Mouse (Mus musculus) heart, postnatal 14 days (tissue): ENCODE results near the gene Irak3. TPM values are rescaled to one million over a fixed set of nuclear protein-coding genes. Genes with fewer than 3 reads are reported as not detected.

ENCODE experiments used
- DNase-seq, 2 experiments: peaks; one replicate each; pipeline ENCODE4 v3.0.0; 2021 to 2022
- intact Hi-C: fragments of 180-260 bp; cut with DNase I; formaldehyde crosslinking; loops from one replicate; pipeline ENCODE4 v1.15.1; 2025
- total RNA-seq, 2 experiments: library from RNA; stranded (reverse); gene quantifications; 2 replicates each; pipeline ENCODE4 v1.2.3; 2021

Irak3 gene
- total RNA-seq, 2 experiments from 2014 or later: 2.9 to 4.8 TPM

DNA sequence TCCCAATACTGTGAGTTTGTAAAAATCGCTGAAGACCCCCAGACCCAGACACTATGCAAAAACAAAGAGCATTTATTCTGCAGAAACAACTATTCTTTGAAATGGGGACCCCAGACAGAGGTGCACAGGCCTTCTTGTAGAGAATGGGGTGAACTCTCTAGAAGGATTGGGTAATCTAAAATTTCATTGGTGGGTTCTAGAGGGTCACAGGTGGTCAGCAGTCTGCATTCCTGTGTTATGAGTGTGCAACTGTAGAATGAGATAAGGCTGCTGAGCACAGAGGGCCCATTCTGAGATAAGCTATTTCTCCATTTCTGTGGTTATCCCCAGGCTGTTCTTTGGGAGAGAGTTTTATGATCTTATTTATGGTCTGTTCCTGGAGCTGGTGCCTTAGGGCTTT lies 33.9 kb downstream of the Irak3 start:
- no peak for DNase-seq
- intact Hi-C loops: no loop called here

- intact Hi-C loops: no loop called here
- DNase-seq: no peak
Observed at GRCm38 (mm10) chr10:120165793-120166503, 36.0 kb downstream of the Irak3 start.

DNA sequence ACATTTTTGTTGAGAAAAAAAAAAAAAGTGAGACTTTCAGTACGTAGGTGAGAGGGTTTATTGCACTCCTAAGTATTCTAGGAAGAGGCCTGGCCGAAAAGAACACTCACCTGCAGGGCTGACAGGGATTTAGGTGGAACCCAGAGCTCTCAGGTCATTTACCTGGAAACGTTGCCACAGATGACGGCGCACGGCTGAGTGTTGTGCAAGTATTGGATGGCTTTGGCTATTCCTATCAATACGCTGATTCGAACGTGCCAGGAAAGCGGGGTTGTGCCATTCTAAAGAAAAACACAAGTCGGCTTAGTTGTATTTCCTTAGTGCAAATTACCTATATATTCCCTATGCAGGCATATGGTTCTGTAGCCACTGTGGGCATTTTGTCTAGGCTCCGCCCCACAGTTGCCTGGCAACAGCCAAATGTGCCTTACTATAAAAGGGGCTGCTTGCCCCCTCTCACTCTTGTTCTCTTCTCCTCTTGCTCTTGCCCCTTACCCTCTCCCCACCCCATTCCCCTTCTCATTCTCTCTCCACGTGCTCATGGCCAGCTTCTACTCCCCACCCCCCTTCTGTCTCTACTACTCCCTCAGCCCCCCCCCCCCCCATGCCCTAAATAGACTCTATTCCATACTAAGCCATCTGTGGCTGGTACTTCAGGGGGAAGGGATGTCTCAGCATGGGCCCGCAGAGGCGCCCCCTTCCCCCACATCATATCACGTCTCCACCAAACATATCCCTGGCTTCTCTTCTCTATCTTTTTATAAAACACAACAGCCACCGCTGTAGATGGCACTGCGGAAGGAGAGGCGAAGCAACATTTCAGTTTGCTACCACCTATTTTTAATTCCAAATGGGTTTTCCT lies 36.8 kb downstream of the Irak3 start:
- DNase-seq: no peak

DNA sequence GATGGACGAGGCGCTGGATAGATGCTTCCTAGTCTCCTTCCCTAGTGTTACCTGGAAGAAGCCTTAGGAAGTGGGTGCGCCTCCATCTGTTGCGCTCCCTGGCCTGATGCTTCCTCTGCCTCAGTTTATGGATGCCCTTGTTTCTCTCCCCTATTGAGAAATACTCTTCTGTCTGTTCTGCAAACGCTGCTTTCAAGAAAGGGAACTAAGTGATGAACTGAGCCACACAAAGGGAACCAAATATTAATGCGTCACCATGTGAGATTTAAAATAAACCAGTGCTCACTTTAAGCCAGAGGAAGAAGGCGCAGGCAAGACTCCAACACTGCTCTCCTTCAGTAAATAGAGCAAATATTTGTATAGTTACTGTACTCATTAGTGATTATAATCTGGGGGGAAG lies 38.4 kb downstream of the Irak3 start:
- intact Hi-C loops: no loop called here
- no peak for DNase-seq

More for the DNA sequence above, 36.8 kb downstream of the Irak3 start:
- intact Hi-C loops: no loop called here

GRCm38 (mm10) chr10:120162840-120163239 lies 39.1 kb downstream of the Irak3 start:
- no peak for DNase-seq
- intact Hi-C loops: no loop called here

GRCm38 (mm10) chr10:120160533-120160932 lies 41.4 kb downstream of the Irak3 start:
- no peak for DNase-seq
- intact Hi-C loops: no loop called here

- DNase-seq: no peak
Observed at GRCm38 (mm10) chr10:120153911-120154310, 48.0 kb downstream of the Irak3 start.

GRCm38 (mm10) chr10:120151672-120152071 lies 50.3 kb downstream of the Irak3 start:
- no peak for DNase-seq
- intact Hi-C loops: no loop called here

More at GRCm38 (mm10) chr10:120153911-120154310, 48.0 kb downstream of the Irak3 start:
- intact Hi-C loops: no loop called here

DNA sequence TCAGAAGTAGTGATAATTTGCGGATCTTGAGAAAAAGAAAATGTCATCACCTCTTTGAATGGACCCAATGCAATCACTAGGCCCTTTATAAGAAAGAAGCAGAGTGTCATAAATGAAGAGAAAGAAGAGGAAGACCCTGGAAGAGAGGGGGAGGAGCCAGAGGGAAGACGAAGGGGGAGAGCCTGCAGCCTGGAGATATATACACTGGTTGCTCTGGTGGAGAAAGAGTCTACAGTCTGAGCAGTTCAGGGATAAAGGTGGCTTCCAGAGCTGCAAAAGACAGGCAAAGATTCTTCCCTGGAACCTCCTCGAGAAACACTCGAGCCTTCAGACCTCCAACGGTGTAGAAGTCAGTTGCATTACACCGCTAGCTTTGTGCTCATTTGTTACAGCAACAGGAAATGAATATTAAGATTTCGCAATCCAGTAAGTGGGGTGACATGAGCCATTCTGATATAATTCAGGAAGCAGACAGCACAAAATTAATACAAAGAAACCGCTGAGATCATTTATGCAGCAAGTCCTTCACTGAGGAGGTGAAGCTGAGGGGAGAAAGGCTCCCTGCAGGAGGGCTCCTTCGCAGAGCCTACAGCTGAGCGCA lies 60.9 kb downstream of the Irak3 start:
- no peak for DNase-seq
- intact Hi-C loops: no loop called here

GRCm38 (mm10) chr10:120140193-120140592 lies 61.7 kb downstream of the Irak3 start:
- intact Hi-C loops: no loop called here
- no peak for DNase-seq

- intact Hi-C loops: no loop called here
Observed at GRCm38 (mm10) chr10:120136020-120136562, 65.8 kb downstream of the Irak3 start.

DNA sequence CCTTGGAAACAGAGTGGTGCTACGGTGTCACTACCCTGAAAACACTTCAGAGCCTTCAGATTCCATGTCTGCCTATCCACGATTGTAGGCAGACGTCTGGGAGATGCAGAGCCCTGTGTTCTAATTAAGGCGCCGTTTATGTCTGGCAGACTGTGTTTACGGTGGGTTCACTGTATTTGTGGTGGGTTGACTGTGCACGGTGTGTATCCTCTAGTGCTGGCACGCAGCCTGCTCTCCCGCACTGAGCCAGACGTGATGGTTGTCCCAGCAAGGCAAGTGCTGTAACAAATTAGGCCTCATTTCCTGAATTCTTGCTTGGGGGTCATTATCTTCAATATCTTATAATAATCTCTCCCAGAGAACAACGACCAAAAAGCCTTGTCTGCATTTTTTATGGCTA lies 68.2 kb downstream of the Irak3 start:
- intact Hi-C loops: no loop called here
- DNase-seq: no peak

More at GRCm38 (mm10) chr10:120136020-120136562, 65.8 kb downstream of the Irak3 start:
- DNase-seq: no peak

- DNase-seq: peak; percentile 14 to 48
- intact Hi-C loops: no loop called here
Observed at GRCm38 (mm10) chr10:120130621-120131020, 71.3 kb downstream of the Irak3 start.

GRCm38 (mm10) chr10:120128601-120129277 lies 73.2 kb downstream of the Irak3 start:
- intact Hi-C loops: loop anchor here (2.0 to 5.0 kb wide), 2 partner anchors 324 to 481 kb away; no protein-coding TSS in a partner anchor
- no peak for DNase-seq

GRCm38 (mm10) chr10:120125465-120125857 lies 76.5 kb downstream of the Irak3 start:
- intact Hi-C loops: loop anchor here (1.0 to 5.0 kb wide), 3 partner anchors 61 to 478 kb away; no protein-coding TSS in a partner anchor
- DNase-seq: no peak

DNA sequence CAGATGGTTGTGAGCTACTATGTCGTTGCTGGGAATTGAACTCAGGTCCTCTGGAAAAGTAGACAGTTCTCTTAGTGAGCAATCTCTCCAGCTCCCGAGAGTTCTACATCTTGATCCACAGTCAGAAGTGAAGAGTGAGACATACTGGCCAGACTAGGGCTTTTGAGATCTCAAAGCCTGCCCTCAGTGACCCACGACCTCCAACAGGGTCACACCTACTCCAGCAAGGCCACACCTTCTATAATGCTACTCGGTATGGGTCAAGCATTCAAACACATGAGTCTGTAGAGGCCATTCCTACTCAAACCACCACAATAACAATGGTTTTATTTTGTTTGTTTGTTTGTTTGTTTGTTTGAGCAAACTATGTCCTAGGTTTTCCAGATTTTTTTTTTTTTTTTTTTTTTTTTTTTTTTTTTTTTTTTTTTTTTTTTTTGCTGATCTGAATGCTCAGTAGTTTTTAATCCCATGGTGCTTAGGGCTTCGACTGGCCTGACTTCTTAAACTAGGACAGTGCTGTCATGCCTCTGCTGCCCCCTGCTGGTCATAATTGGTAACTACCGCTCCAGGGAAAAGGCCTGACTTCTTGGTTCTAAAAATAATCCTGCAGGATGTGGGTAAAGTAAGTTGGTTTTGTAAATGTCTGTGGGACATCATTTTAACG lies 77.0 kb downstream of the Irak3 start:
- DNase-seq: peak; percentile 83 to 90
- intact Hi-C loops: loop anchor here (1.0 to 5.0 kb wide), 3 partner anchors 61 to 478 kb away; no protein-coding TSS in a partner anchor

DNA sequence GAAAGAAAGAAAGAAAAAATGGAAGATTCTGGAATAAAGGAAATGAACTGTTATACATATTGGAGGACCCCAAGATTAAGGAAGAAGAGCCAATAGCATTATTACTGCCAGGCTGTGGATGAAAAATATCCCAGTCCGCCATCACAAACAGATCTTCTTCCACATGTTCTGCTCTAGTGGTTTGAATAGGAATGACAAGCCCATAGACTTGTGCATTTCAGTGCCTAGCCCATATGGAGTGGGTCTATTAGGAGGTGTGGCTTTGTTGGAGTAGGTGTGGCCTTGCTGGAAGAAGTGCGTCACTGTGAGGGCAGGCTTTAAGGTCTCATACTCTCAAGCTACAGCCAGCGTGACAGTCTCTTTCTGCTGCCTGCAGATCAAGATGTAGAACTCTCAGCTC lies 78.2 kb downstream of the Irak3 start:
- no peak for DNase-seq
- intact Hi-C loops: no loop called here

DNA sequence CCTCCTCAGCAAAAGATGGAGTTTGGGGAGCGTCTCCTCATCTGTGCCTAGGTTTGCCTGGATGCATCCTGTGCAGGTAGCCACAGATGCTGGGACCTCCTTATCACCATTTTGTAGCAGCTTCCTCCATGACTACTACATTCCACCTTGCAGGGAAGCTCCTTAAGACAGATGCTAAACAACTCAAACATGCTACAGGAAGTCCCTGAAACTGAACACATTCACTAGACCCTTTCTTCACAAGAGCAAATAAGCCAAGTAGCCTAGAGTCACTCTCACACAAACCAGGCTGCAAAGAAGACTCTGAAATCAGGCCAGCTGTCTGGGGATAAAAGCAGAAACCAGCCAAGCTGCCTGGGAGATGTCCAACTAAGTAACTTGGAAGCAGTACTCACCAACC lies 86.7 kb downstream of the Irak3 start:
- DNase-seq: no peak
- intact Hi-C loops: no loop called here

DNA sequence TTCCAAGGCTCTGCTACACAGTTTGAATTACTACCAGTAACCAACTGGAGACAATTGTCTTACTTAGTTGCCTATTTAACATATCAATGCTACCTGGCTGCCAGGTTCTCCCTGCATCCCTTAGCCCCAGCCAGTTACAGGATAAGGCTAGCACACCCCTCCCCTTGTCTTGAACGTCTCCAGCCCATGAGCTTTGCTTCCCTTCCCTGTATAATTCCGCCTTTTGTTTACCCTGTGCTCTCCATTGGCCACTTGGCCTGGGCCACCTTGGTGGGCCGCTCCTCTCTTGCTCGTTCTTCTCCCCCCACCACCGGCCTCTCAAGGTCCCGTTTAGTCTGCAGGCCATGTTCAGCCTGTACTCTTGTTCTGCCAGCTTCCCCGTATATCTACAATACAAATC lies 87.4 kb downstream of the Irak3 start:
- no peak for DNase-seq
- intact Hi-C loops: no loop called here

DNA sequence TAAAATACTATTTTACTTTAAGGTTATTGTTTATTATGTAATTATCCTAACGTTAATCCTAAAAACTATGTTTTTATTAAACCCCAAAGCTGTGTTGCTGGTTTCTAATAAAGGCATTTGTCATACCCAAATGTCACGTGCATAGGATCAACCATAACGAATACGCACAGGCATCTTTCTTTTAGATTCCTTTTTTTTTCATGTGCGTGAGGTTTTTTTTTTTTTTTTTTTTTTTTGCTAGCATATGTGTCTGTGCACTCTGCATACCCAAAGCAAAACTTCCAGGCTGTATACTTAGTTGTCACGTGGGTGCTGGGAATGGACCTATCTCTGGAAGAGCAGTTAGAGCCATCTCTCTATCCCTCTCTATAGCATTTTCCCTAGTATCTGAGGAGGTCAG lies 88.0 kb downstream of the Irak3 start:
- intact Hi-C loops: no loop called here
- DNase-seq: no peak
